Comparison of ENCODE assay signal across 25 mouse cellular contexts in the genomic region with DNA sequence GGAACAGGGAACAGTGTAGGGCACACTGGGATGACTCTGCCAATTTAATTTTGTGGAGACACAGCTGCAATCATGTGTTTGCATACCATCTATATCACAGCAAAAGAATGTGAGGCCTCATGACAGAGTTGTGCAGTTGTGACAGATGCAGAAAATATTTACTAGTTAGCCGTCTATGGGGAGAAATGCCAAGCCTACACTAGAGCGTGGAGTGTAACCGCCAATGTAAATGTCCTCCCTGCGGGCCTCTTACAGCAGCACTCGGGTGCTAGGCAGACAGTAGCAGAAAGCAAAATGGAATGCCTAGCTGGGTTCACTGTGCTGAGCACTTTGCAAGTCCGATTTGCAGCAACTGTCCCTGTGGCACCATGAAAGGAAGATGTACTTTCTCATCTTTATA.
DNase-seq lines count a peak whose midpoint lies in the region; ATAC-seq and TF ChIP-seq lines count a peak whose summit lies in the region.
"Had no signal": no experiment of that assay in that cellular context is flagged by ENCODE, and none has a peak within 500 bp of the region (broad histone marks: within the 10 kb centered on the region; RNA-seq: fewer than 3 reads in every experiment).

No protein-coding gene starts in this region.

- no peak overlapping the region for H3K9ac ChIP-seq in hindbrain, embryonic 16.5 days (ENCODE audit: low read depth, low read length)
- H3K9ac ChIP-seq in hindbrain, embryonic 13.5 days = no peak overlapping the region
- H3K9ac ChIP-seq in lung, embryonic 14.5 days = no peak overlapping the region
- H3K9ac ChIP-seq in neural tube, embryonic 15.5 days (replicated peaks) = no peak overlapping the region
- H3K9ac ChIP-seq: embryonic facial prominence, embryonic 13.5 days; embryonic facial prominence, embryonic 15.5 days; forebrain, embryonic 12.5 days had no signal

- ATAC-seq in hindbrain, embryonic 16.5 days = peak; percentile 58; the same call in 1 of the 2 replicates
- ATAC-seq in hindbrain, embryonic 13.5 days (ENCODE audit: low FRiP score) = no peak
- ATAC-seq in lung, embryonic 14.5 days (ENCODE audit: insufficient read depth) = no peak
- ATAC-seq in neural tube, embryonic 15.5 days (ENCODE audit: low FRiP score) = peak; percentile 50
- ATAC-seq: activated CD4-positive, CD25-positive, alpha-beta regulatory T cell, adult 4 months; forebrain, embryonic 14.5 days; forebrain, embryonic 16.5 days had no signal

- WGBS in hindbrain, embryonic 16.5 days = 74% methylated on average over 6 of the region's 6 CpGs
- 89% methylated on average over 6 of the region's 6 CpGs for WGBS in hindbrain, embryonic 13.5 days
- 70% methylated on average over 6 of the region's 6 CpGs for WGBS in lung, embryonic 14.5 days
- WGBS in lung, adult 2 months = 70% methylated on average over 6 of the region's 6 CpGs
- WGBS in neural tube, embryonic 15.5 days = 62% methylated on average over 6 of the region's 6 CpGs

- no peaks in the 10 kb centered on the region for H3K4me1 ChIP-seq in hindbrain, embryonic 16.5 days (ENCODE audit: control insufficient read depth, insufficient read depth, low read depth, low read length)
- H3K4me1 ChIP-seq in hindbrain, embryonic 13.5 days (replicated peaks) = peaks cover 2% of the 10 kb centered on the region
- H3K4me1 ChIP-seq in lung, embryonic 14.5 days (ENCODE audit: insufficient read depth) = no peaks in the 10 kb centered on the region
- no peaks in the 10 kb centered on the region for H3K4me1 ChIP-seq in lung, adult 2 months (ENCODE audit: control insufficient read depth, insufficient read depth, low read length)
- H3K4me1 ChIP-seq in neural tube, embryonic 15.5 days = peaks cover 2% of the 10 kb centered on the region; the same call in 1 of the 2 replicates
- H3K4me1 ChIP-seq: embryonic facial prominence, embryonic 15.5 days; forebrain, embryonic 12.5 days had no signal

- H3K4me3 ChIP-seq in hindbrain, embryonic 16.5 days (ENCODE audit: low read length) = no peak overlapping the region
- no peak overlapping the region for H3K4me3 ChIP-seq in hindbrain, embryonic 13.5 days
- H3K4me3 ChIP-seq in lung, embryonic 14.5 days (ENCODE audit: low read depth, low read length) = no peak overlapping the region
- no peak overlapping the region for H3K4me3 ChIP-seq in lung, adult 2 months (replicated peaks; ENCODE audit: extremely low read depth, low read depth, low read length)
- no peak overlapping the region for H3K4me3 ChIP-seq in neural tube, embryonic 15.5 days (replicated peaks)
- H3K4me3 ChIP-seq: embryonic facial prominence, embryonic 13.5 days; embryonic facial prominence, embryonic 15.5 days; erythroblast, embryonic 14.5 days; forebrain, embryonic 10.5 days; forebrain, embryonic 12.5 days had no signal

- no peak for TF ChIP-seq CTCF in lung, embryonic 14.5 days (IDR thresholded peaks at IDR 0.05; ENCODE audit: low read depth)
- no peak for TF ChIP-seq CTCF in lung, adult 2 months (IDR thresholded peaks at IDR 0.05; ENCODE audit: insufficient read depth, low read length)

- no peaks in the 10 kb centered on the region for H3K27me3 ChIP-seq in hindbrain, embryonic 16.5 days (replicated peaks; ENCODE audit: control insufficient read depth, insufficient read depth, low read length)
- H3K27me3 ChIP-seq in hindbrain, embryonic 13.5 days = no peaks in the 10 kb centered on the region
- H3K27me3 ChIP-seq in lung, embryonic 14.5 days (ENCODE audit: insufficient read depth, low read length) = no peaks in the 10 kb centered on the region
- H3K27me3 ChIP-seq in neural tube, embryonic 15.5 days (replicated peaks) = no peaks in the 10 kb centered on the region
- H3K27me3 ChIP-seq: embryonic facial prominence, embryonic 13.5 days; embryonic facial prominence, embryonic 15.5 days; forebrain, embryonic 12.5 days had no signal

- peak; percentile 9 for DNase-seq in lung, embryonic 14.5 days
- no peak for DNase-seq in lung, adult 2 months
- DNase-seq in neural tube, embryonic 10.5 days (ENCODE audit: extremely low spot score, low spot score) = no peak
- DNase-seq in adipocyte (ENCODE audit: low spot score) = no peak
- DNase-seq: adrenal gland, adult 2 months; adrenal gland, postnatal 10 days; adrenal gland, postnatal 25 days; cerebellum, adult 11 months; cerebellum, adult 18-20 months; cerebellum, adult 8-10 months; cerebellum, adult 9-11 months; cerebellum, postnatal 14 days; cerebellum, postnatal 36 days; embryo, embryonic 11 days had no signal

- H3K9me3 ChIP-seq in hindbrain, embryonic 16.5 days (ENCODE audit: control insufficient read depth, low read length) = no peaks in the 10 kb centered on the region
- peaks cover 3% of the 10 kb centered on the region; the same call in 1 of the 2 replicates for H3K9me3 ChIP-seq in hindbrain, embryonic 13.5 days
- peaks cover 5% of the 10 kb centered on the region; the same call in 1 of the 2 replicates for H3K9me3 ChIP-seq in lung, embryonic 14.5 days (ENCODE audit: low read depth, low read length)
- no peaks in the 10 kb centered on the region for H3K9me3 ChIP-seq in neural tube, embryonic 15.5 days (replicated peaks)
- H3K9me3 ChIP-seq: embryonic facial prominence, embryonic 15.5 days had no signal

- H3K4me2 ChIP-seq in hindbrain, embryonic 16.5 days (ENCODE audit: low read length) = no peak overlapping the region
- no peak overlapping the region for H3K4me2 ChIP-seq in hindbrain, embryonic 13.5 days
- no peak overlapping the region for H3K4me2 ChIP-seq in lung, embryonic 14.5 days
- no peak overlapping the region for H3K4me2 ChIP-seq in neural tube, embryonic 15.5 days
- H3K4me2 ChIP-seq: embryonic facial prominence, embryonic 13.5 days; embryonic facial prominence, embryonic 15.5 days; forebrain, embryonic 12.5 days had no signal

- no peak overlapping the region for H3K27ac ChIP-seq in hindbrain, embryonic 16.5 days (ENCODE audit: low read depth, low read length)
- no peak overlapping the region for H3K27ac ChIP-seq in hindbrain, embryonic 13.5 days
- H3K27ac ChIP-seq in lung, embryonic 14.5 days (ENCODE audit: low read depth) = no peak overlapping the region
- H3K27ac ChIP-seq in neural tube, embryonic 15.5 days (replicated peaks) = no peak overlapping the region
- H3K27ac ChIP-seq: embryonic facial prominence, embryonic 13.5 days; embryonic facial prominence, embryonic 15.5 days; forebrain, embryonic 10.5 days; forebrain, embryonic 12.5 days had no signal

- no peak for TF ChIP-seq POLR2A in lung, adult 2 months (IDR thresholded peaks at IDR 0.05; ENCODE audit: borderline replicate concordance, extremely low read depth, low read depth, low read length)

- H3K36me3 ChIP-seq in hindbrain, embryonic 16.5 days (ENCODE audit: control insufficient read depth, insufficient read depth, low read length) = no peaks in the 10 kb centered on the region
- peaks cover 5% of the 10 kb centered on the region for H3K36me3 ChIP-seq in hindbrain, embryonic 13.5 days
- no peaks in the 10 kb centered on the region for H3K36me3 ChIP-seq in lung, embryonic 14.5 days (ENCODE audit: insufficient read depth)
- 0 out of 2 replicates have a peak, but pooled peaks cover 3% of the 10 kb centered on the region for H3K36me3 ChIP-seq in neural tube, embryonic 15.5 days
- H3K36me3 ChIP-seq: embryonic facial prominence, embryonic 15.5 days; forebrain, embryonic 12.5 days had no signal

Comparison
In these comparisons a context has a peak if more than half of its experiments do, and no peak if none do; other contexts are left out.
1. ATAC-seq: peak in hindbrain, embryonic 16.5 days (single experiment) and neural tube, embryonic 15.5 days (single experiment); none in hindbrain, embryonic 13.5 days (single experiment) and lung, embryonic 14.5 days (single experiment).